Mouse (Mus musculus) cerebellum, adult 2 months (tissue): ENCODE data around the gene Dusp9. TPM values are rescaled to one million over a fixed set of nuclear protein-coding genes. Genes with fewer than 3 reads are reported as not detected.

Experiments
- DNase-seq, 2 experiments: peaks; one replicate each; pipeline ENCODE4 v3.0.0; 2021
- H3K27ac ChIP-seq: fragments of 200-500 bp; 2 replicates; pipeline ENCODE4 v1.5.1; 2012; ENCODE audit warnings: low read length, control low read depth, inconsistent platforms; ENCODE audit not compliant: insufficient read depth
- H3K27me3 ChIP-seq: fragments of 200-500 bp; 2 replicates; pipeline ENCODE4 v1.6.1; 2012; ENCODE audit warnings: inconsistent platforms, mild to moderate bottlenecking, low read length, moderate library complexity; ENCODE audit not compliant: control insufficient read depth, insufficient read depth
- H3K4me1 ChIP-seq: fragments of 200-500 bp; 2 replicates; pipeline ENCODE4 v1.6.1; 2011; ENCODE audit warnings: low read length; ENCODE audit not compliant: control insufficient read depth, insufficient read depth
- H3K4me3 ChIP-seq: fragments of 200-500 bp; replicated peaks from 2 replicates; pipeline ENCODE3; 2011; ENCODE audit warnings: mild to moderate bottlenecking, low read depth, low read length, control low read depth; ENCODE audit not compliant: insufficient read depth
- CTCF ChIP-seq: fragments of 200-500 bp; IDR thresholded peaks from 2 replicates; pipeline ENCODE4 v1.5.1; 2011; ENCODE audit warnings: low read depth, mild to moderate bottlenecking, control low read depth, low read length, moderate library complexity, borderline replicate concordance; ENCODE audit not compliant: insufficient read depth
- POLR2A ChIP-seq: fragments of 200-500 bp; IDR thresholded peaks from 2 replicates; pipeline ENCODE4 v1.6.1; 2011; ENCODE audit warnings: low read length, control low read depth, borderline replicate concordance; ENCODE audit not compliant: insufficient read depth
- WGBS: fragments of 180-500 bp; shearing (Covaris S2); methylation state at CpG from one replicate; pipeline ENCODE4 v1.1.7; 2018; 5-methylcytosine and 5-hydroxymethylcytosine counted together
- polyA plus RNA-seq: library from polyadenylated mRNA; depleted of rRNA; stranded (reverse); fragments of >200 nt; gene quantifications from 2 replicates; pipeline ENCODE4 v1.2.3, GENCODE M21; 2012

Dusp9 gene
- polyA plus RNA-seq, 1 experiment, result 0.52 TPM

- peak; percentile 26 to 36 for DNase-seq
- TF ChIP-seq POLR2A (no peak), CTCF (no peak)
- no peaks in the 10 kb centered on the region for H3K27me3 ChIP-seq
- H3K4me3 ChIP-seq, result no peak overlapping the region
- no peak overlapping the region; the same call in 1 of the 2 replicates for H3K27ac ChIP-seq
- H3K4me1 ChIP-seq, result no peaks in the 10 kb centered on the region; the same call in 1 of the 2 replicates
Measured at GRCm38 (mm10) chrX:73626981-73627380, 12.2 kb upstream of the Dusp9 start.

GRCm38 (mm10) chrX:73635425-73635824 is 3.8 kb upstream of the Dusp9 start:
- Histone ChIP-seq H3K27ac (no peak overlapping the region), H3K4me3 (no peak overlapping the region), H3K27me3 (no peaks in the 10 kb centered on the region), H3K4me1 (peaks cover 3% of the 10 kb centered on the region; the same call in 1 of the 2 replicates)
- DNase-seq, result no peak
- 33% methylated on average over 18 of the region's 19 CpGs for WGBS
- TF ChIP-seq CTCF, result no peak
- TF ChIP-seq POLR2A, result no peak

- WGBS, result 13% methylated on average over 19 of the region's 19 CpGs
- H3K27me3 ChIP-seq, result no peaks in the 10 kb centered on the region
- peaks cover 3% of the 10 kb centered on the region; the same call in 1 of the 2 replicates for H3K4me1 ChIP-seq
- peak in 1 of 2 experiments; percentile 4 for DNase-seq
- H3K27ac ChIP-seq, result no peak overlapping the region
- TF ChIP-seq POLR2A (no peak), CTCF (no peak)
- peak overlapping the region; percentile 1 for H3K4me3 ChIP-seq
Measured at GRCm38 (mm10) chrX:73637415-73637814, 1.8 kb upstream of the Dusp9 start.

GRCm38 (mm10) chrX:73639901-73640469 is 766 bp downstream of the Dusp9 start:
- TF ChIP-seq CTCF (no peak), POLR2A (no peak)
- no peak overlapping the region for H3K27ac ChIP-seq
- WGBS, result 16% methylated on average over 41 of the region's 41 CpGs
- no peak overlapping the region for H3K4me3 ChIP-seq
- 0 out of 2 replicates have a peak, but pooled peaks cover 3% of the 10 kb centered on the region for H3K4me1 ChIP-seq
- no peaks in the 10 kb centered on the region for H3K27me3 ChIP-seq
- DNase-seq, result no peak

GRCm38 (mm10) chrX:73645121-73645520 is 5.9 kb downstream of the Dusp9 start:
- 42% methylated on average over 4 of the region's 4 CpGs for WGBS
- TF ChIP-seq POLR2A, result no peak
- no peak for TF ChIP-seq CTCF
- no peak for DNase-seq

GRCm38 (mm10) chrX:73650869-73651268 is 11.7 kb downstream of the Dusp9 start:
- no peaks in the 10 kb centered on the region for H3K27me3 ChIP-seq
- no peak for TF ChIP-seq POLR2A
- TF ChIP-seq CTCF, result no peak
- H3K27ac ChIP-seq, result no peak overlapping the region
- H3K4me1 ChIP-seq, result no peaks in the 10 kb centered on the region; the same call in 1 of the 2 replicates
- WGBS, result 88% methylated on average over 3 of the region's 3 CpGs
- H3K4me3 ChIP-seq, result no peak overlapping the region
- DNase-seq, result no peak

More at GRCm38 (mm10) chrX:73645121-73645520, 5.9 kb downstream of the Dusp9 start:
- Histone ChIP-seq H3K4me3 (no peak overlapping the region), H3K27ac (no peak overlapping the region), H3K4me1 (no peaks in the 10 kb centered on the region), H3K27me3 (no peaks in the 10 kb centered on the region)

- Histone ChIP-seq H3K4me1 (no peaks in the 10 kb centered on the region; the same call in none of the 2 replicates), H3K27me3 (no peaks in the 10 kb centered on the region), H3K27ac (no peak overlapping the region), H3K4me3 (no peak overlapping the region)
- 92% methylated on average over 6 of the region's 6 CpGs for WGBS
- TF ChIP-seq CTCF (no peak), POLR2A (no peak)
- no peak for DNase-seq
Measured at GRCm38 (mm10) chrX:73653392-73653791, 14.2 kb downstream of the Dusp9 start.

GRCm38 (mm10) chrX:73654177-73654576 is 15.0 kb downstream of the Dusp9 start:
- H3K4me1 ChIP-seq, result peaks cover 7% of the 10 kb centered on the region
- TF ChIP-seq POLR2A (no peak), CTCF (peak; percentile 95)
- WGBS, result 10% methylated on average over 6 of the region's 6 CpGs
- no peak overlapping the region for H3K27ac ChIP-seq
- DNase-seq, result peak; percentile 63 to 75
- H3K27me3 ChIP-seq, result no peaks in the 10 kb centered on the region
- no peak overlapping the region for H3K4me3 ChIP-seq
